Mouse (Mus musculus) megakaryocyte progenitor cell, adult 5-6 weeks (primary cell): ENCODE measurements around the gene Atp6v0c. TPM values are rescaled to one million over a fixed set of nuclear protein-coding genes. Genes with fewer than 3 reads are reported as not detected.
A peak's percentile ranks its signal among the peaks of the same experiment; 100 is the strongest.

ENCODE experiments used
- ATAC-seq: replicated peaks from 2 replicates; pipeline ENCODE4 v1.8.0; 2016; ENCODE audit warnings: mild to moderate bottlenecking, moderate TSS enrichment, inconsistent platforms; ENCODE audit not compliant: poor library complexity
- total RNA-seq, 2 experiments: library from RNA; stranded (forward) in 1 of 2; stranded (reverse) in 1 of 2; fragments of 157-497, 149-512 nt in 1 of 2; fragments of 200-1000 nt in 1 of 2; gene quantifications; 2 replicates each; pipeline versions ENCODE4 v1.2.3 to v1.2.4; 2015 to 2017

Gene Atp6v0c
- total RNA-seq (2015) (405 and 437 TPM in 2 replicates), total RNA-seq (2017) (109 and 145 TPM in 2 replicates)

- ATAC-seq, result peak; percentile 56
Measured at GRCm38 (mm10) chr17:24169317-24170065, at the start of gene Atp6v0c. Gene Atp6v0c, minus strand, starts transcription at chr17:24169702.

DNA sequence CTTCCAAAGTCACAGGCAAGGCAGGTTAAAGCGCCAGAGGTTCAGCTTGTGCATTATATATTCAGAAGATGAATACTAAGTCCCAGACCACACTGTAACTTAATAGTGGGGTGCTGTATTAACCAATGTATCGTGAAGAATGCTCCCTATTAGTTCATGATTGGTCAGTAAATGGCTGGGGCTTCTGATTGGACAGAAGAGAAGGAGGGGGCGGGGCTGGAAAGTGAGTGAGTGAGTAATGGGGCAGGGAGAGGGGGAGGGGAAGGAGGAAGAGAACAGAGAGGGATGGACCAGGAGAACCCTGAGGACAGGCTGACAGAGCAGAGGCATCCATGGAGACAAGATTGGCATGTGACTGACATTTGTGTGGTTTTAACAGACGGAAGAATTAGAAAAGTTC is 47.3 kb upstream of the Atp6v0c start:
- ATAC-seq, result no peak

GRCm38 (mm10) chr17:24213186-24213585 is 43.7 kb upstream of the Atp6v0c start:
- ATAC-seq, result no peak

- no peak for ATAC-seq
Measured at GRCm38 (mm10) chr17:24212441-24213018, 43.0 kb upstream of the Atp6v0c start.

- ATAC-seq, result peak; percentile 55
Measured at GRCm38 (mm10) chr17:24211631-24212440, 42.3 kb upstream of the Atp6v0c start.

- ATAC-seq, result no peak
Measured at GRCm38 (mm10) chr17:24210591-24210990, 41.1 kb upstream of the Atp6v0c start.

DNA sequence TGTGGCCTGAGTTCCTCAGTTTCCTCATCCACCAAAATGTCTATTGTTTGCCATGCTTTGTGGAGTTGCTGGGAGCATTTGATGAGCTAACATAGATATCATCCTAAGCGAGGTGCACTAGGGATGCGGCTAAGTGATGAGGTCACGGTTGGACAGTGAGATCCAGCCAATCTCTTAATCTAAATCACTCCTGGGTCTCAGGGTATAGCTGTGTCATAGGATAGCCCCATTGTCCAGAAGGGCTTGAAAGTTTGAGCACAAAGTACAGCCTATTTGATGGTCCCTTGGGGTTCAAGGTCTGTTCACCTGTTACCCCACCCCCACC is 40.4 kb upstream of the Atp6v0c start:
- no peak for ATAC-seq

DNA sequence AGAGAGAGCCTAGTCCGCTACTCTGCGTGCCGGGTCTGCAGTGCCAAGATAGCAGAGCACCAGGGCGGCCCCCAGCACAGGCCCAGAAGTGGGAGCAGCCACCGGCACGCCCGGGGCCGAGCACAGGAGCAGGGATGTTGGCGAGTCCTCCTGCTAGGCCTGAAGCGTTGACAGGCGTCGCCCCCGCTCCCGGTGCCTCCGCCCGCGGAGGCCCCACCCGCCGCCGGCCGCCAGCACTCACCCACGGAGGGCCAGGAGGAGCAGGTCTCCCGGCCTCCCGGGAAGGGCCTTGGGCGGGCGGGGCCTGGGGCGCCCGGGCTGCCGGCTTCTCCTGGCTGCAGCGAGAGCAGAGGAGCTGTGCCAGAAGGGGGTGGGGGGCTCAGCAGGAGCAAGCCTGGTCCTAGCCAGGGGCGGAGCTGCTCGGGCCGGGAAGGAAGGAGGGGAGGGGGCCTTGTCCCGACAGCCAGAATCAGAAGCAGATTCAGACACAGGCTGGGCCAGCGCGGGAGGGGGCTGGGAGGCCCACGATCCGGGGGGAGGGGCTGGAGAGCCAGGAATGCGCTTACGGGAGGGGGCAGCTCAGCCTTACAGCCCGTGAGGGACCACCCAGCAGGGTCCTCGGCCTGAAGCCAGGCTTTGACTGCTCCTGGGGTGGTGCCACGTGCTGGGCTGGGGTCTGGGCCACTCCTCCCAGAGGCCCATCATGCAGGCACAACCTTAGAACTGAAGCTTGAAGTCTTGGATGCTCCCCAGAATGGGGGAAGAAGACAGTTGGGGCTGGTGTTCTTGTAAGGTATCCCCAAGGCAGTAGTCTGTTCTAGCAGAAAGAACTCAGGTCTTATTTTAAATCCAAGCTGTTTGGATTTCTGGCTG is 39.8 kb upstream of the Atp6v0c start, which contains the start of gene Ntn3:
Gene Ntn3 (minus strand): TSS at position 489 of the 873 bp plus-strand sequence.
- ATAC-seq, result peak; percentile 58

DNA sequence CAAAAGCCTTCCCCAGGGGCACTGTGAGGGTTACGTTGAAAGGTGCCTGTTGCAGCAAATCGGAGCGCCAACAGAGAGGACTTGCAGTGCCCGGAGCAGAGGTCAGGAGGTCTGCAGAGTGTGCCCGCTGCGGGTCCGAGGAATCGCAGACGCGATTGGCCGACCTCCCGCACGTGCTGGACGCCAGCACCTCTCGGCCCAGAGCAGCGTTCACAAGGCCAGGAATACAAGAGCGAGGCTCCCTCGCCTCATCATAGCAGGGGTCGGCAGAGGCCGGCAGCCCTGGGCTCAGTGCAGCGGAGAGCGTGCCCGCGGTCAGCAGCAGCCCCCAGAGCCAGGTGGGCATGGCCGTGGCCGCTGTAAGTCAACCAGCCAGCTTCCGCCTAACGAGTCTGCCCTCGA is 39.1 kb upstream of the Atp6v0c start:
- no peak for ATAC-seq

- ATAC-seq, result no peak
Measured at GRCm38 (mm10) chr17:24207768-24208640, 38.5 kb upstream of the Atp6v0c start.

DNA sequence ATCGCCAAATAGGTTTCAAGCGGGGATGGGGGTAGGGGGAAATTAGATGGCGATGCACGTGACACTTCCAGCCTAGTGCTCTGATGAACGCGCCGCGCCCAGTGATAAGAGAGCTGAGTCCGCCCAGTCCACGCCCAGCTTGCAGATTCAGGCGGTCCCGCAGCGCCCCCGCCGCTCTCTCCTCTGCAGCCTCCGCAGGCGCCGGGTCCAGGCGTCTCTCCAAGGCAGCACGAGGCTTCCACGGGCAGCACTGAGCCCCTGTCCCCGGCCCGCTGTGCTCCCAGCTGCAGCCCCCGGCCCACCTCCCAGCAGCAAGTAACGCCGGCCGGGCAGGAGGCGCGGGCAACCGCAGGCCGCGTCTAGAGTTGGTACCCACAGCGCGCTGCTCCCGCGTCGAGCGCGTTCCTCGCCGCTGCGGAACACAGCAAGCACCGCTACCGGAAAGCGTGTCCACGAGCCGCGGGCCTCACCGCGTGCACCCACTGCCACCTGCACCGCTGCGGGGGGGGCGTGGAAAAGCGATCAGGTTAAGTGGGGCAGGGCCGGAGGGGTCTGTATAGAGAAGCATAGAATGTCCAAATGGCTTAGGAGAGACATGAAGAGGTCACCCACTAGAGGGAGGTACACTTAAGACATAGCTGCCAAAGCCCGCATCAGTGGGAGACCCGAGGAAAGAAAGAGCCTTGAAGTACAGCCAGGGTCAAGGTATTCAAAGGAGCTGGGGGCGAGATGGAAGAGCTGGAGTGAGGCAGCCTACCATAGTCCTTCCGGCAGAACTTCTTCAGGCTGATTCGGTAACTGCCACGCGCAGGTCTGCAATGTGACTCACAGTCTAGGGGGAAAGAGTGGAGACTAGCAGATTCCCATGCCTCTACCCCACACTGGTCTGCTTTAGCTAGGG is 37.2 kb upstream of the Atp6v0c start:
- ATAC-seq, result peak; percentile 26

DNA sequence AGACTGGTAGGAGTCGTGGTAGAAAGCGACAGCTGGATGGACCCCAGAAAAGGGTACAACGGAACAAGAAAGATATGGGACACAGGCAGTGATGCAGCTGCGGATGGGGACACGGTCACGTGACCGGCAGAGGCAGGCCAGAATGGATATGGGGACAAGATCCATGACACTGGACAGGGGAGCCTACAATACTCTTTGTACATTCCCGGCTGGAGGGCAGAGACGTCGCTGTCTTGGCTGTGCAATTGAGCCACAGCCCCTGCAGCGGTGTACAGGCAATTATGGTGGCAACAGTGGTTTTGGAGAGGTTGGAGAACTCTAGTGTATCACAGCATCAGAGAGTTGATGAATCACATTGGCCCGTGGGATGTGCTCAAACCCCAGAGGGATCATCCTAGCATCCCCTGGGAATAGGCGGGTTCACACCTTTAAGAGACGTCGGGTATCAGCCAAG is 36.4 kb upstream of the Atp6v0c start:
- peak; percentile 3 for ATAC-seq

- ATAC-seq, result peak; percentile 34
Measured at GRCm38 (mm10) chr17:24205284-24205888, 35.9 kb upstream of the Atp6v0c start, which contains the start of gene Tbc1d24. Gene Tbc1d24, minus strand, starts transcription at chr17:24205562.

DNA sequence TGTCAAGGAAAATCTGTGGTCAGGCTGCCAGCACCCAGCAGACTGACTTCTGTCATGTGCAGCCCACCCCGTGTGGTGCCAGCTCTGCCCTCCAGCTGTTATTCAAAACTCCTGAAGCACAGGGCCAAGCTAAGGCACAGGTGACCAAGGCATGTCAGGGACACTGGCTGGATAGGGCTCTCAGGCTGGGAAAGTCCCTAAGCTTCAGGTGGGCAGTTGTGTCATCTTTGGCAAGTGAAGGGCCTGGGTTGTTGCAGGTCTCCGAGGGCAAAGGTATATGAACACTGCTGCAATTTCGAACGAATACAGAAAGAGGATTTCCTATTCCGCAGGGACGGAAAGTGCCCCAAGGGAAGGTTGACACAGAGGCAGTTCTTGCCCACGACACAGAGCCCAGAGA is 35.3 kb upstream of the Atp6v0c start:
- no peak for ATAC-seq

DNA sequence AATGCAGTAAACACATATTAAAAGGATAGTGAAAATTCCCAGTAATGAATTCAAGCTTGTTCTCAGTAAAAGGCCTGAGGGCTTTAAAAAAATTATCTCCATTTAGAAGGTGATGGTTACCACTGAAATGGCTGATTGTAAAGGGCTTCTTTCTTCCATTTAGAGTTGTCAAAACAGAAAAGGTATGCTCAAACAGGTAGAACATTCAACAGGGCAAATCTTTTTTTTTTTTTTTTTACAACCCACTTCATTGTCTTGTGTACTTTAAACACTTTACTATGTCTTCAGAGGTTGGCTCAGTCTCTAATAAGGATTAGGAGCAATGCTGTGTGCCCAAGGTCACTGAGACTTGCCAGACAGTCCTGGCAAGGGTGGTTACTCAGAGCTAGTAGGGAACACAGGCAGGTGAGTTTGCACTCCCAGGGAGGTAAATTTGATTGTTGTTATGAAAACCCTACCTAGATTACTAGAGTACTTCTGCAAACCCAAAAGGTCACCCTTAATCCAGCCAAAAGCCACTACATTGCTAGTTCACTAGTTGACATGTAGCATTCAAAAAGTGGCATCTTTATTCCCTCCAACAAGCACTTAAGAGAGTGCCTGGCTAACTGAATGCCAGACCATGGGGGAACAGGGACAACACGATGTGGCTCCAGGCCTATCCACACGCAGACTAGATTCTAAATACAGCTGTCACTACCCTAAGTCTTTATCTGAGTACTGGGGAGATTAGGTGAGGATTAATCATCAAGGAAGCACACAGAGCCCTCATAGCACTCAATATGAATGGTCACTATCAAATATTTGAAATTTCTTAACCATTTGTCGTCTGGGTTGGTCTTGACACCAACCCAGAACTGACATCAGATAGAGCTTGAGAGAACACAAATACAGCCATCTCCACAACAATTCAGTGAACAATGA is 34.4 kb upstream of the Atp6v0c start:
- ATAC-seq, result no peak

DNA sequence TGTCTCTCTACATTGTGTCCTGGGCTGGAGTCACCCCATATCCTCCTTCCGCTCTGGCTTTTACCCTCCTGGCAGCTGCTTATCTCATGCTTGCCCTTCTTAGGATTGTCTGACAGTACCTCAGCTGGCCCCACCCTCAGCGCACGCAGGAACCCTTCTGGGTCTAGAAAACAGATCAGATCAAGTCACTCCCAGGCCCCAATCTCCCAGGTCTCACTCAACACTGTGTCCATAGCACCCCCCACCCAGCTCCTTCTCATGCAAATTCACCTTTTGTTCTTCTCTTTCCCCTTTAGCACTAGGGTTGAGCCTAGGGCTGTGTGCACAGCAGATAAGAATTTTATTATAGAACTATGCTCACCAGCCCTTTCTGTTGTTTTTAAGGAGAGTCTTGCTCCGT is 33.6 kb upstream of the Atp6v0c start:
- ATAC-seq, result peak; percentile 63

GRCm38 (mm10) chr17:24201092-24201491 is 31.6 kb upstream of the Atp6v0c start:
- no peak for ATAC-seq
